Mouse (Mus musculus) heart, postnatal 36 days (tissue): ENCODE data around the gene Kctd4. TPM values are rescaled to one million over a fixed set of nuclear protein-coding genes. Genes with fewer than 3 reads are reported as not detected.
A peak's percentile ranks its signal among the peaks of the same experiment; 100 is the strongest.

ENCODE experiments used
- DNase-seq, 2 experiments: peaks; one replicate each; pipeline ENCODE4 v3.0.0; 2021 to 2022
- intact Hi-C: fragments of 180-260 bp; cut with DNase I; formaldehyde crosslinking; loops from one replicate; pipeline ENCODE4 v1.15.1; 2025
- total RNA-seq, 2 experiments: library from RNA; stranded (reverse); gene quantifications; 2 replicates each; pipeline ENCODE4 v1.2.3; 2021

Kctd4 gene
- total RNA-seq, 2 experiments from 2014 or later, result not detected

DNA sequence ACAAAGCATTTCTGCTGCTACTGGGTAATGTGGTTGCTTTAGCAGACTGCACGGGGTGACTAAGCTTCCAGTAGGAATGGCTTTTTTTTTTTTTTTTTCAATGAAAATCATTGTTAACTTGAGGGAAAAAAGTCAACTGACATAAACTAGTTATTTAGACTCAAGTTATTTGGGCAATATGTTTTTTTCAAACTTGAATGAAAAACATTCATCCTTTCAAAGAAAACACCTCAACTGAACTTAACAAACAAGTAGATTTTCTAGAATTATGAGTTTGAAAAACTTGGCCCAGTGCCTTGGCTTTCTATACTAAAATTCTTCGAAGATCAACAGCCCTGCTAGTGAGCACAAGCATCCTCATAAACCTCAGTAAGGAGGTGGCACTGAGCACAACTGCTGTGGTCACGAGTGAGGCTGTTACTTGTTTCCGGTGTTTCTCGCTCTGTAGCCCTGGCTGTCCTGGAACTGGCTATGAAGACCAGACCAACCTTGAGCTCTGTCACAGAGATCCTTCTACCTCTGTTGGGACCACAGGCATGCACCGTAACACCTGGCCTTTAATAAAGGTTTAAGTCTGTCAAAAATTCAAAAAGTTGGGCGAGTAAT, 32.2 kb downstream of the Kctd4 start:
- intact Hi-C loops, result no loop called here
- no peak for DNase-seq

DNA sequence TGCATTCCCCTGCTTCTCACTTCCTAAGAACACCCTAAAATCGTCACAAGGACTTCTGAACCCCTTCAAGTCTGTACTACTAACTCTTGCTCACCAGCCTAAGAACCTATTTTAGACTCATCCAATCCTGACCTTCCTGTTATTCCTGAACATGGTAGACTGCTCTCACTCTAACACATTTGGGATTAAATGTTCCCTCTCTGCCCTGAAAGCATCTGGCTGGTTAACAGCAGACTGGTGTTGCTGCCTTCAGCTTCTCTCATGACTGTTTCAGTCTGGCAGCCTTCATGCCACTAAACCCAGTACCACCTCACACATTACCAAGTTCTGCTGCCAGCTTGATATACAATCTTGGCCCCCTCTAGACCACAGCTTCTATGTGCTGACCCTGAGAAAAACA, 34.4 kb downstream of the Kctd4 start:
- intact Hi-C loops, result no loop called here
- no peak for DNase-seq

GRCm38 (mm10) chr14:75990936-75991335, 36.1 kb downstream of the Kctd4 start:
- intact Hi-C loops, result no loop called here
- DNase-seq, result no peak

GRCm38 (mm10) chr14:75992371-75992770, 37.6 kb downstream of the Kctd4 start:
- intact Hi-C loops, result no loop called here
- DNase-seq, result no peak

- DNase-seq, result no peak
- intact Hi-C loops, result no loop called here
Observed at GRCm38 (mm10) chr14:75998082-75998481, 43.3 kb downstream of the Kctd4 start.

DNA sequence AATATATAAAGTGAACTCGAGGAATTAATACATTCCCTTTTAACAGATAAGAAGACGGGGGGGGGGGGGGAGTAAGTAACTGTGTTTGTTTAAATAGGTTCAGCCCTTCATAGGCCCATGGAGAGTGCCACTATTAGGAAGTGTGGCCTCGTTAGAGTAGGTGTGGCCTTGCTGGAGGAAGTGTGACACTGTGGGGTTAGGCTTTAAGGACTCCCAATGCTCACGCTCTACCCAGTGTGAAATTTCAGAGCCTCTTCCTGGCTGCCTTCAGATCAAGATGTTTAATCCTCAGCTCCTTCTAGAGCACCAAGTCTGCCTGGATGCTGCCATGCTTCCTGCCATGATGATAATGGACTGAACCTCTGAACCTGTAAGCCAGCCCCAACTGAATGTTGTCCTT, 47.0 kb downstream of the Kctd4 start:
- intact Hi-C loops, result no loop called here
- no peak for DNase-seq

GRCm38 (mm10) chr14:76005011-76005410, 50.2 kb downstream of the Kctd4 start:
- intact Hi-C loops, result no loop called here
- no peak for DNase-seq

GRCm38 (mm10) chr14:76008174-76008573, 53.4 kb downstream of the Kctd4 start:
- intact Hi-C loops, result no loop called here
- no peak for DNase-seq

- DNase-seq, result no peak
- intact Hi-C loops, result no loop called here
Observed at GRCm38 (mm10) chr14:76009185-76009584, 54.4 kb downstream of the Kctd4 start.

DNA sequence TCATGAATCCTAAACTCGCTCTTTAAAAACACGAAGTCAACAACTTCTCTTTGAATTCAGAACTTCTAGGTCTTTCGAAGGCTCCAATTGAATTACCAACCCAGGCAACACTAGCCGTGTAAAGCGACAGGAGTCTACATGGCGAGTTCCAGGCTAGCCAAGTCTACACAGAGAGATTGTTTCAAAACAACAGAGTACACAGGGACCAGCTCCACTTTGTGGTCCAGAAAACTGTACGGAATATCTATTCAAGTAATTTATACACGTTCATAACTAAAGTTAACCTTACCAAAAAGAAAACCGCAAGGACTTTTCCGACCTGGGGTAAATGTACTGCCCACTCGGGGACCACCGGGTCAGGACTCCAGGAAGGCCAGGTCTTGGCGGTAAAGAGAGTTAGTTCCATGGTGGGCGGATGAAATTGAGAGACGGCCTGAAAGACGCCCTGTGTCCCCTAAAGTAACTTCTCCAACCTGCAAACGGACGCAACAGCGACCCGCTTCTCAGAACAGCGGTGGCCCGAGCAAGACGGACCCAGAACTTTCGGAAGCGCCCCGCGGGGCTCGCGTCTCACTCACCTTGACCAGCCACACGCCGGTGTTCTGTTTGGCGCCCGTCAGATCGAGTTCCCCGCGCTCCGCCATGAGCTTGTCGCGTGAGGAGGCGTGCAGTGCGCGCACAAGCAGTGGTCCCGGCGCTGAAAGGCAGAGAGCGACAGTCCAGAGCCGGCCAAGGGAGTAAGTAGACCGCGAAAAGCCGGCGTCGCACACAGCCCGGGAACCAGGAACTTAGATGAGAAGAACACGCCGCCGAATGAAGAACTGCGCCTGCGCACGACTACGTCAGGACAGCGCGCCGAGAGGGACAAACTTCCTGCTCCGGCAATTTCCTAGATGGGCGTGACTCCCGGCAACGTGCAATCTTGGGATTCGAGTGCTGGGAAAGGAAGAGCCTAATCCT, 55.6 kb downstream of the Kctd4 start, which contains the start of gene Gtf2f2:
Gene Gtf2f2, minus strand, starts transcription at position 764 of the 960 bp plus-strand sequence.
- DNase-seq, result peak; percentile 96 to 97
- intact Hi-C loops, result loop anchor here (5.0 to 10.0 kb wide), 3 partner anchors 102 to 464 kb away; partner anchors contain the start of genes Gpalpp1 and Nufip1

GRCm38 (mm10) chr14:76011062-76011457, 56.3 kb downstream of the Kctd4 start:
- intact Hi-C loops, result loop anchor here (5.0 to 10.0 kb wide), 3 partner anchors 101 to 464 kb away; partner anchors contain the start of genes Gpalpp1 and Nufip1

GRCm38 (mm10) chr14:76014331-76014730, 59.5 kb downstream of the Kctd4 start:
- intact Hi-C loops, result loop anchor here (5.0 to 10.0 kb wide), 3 partner anchors 98 to 460 kb away; partner anchors contain the start of genes Gpalpp1 and Nufip1
- DNase-seq, result no peak

More at GRCm38 (mm10) chr14:76011062-76011457, 56.3 kb downstream of the Kctd4 start:
- DNase-seq, result no peak

Other genes starting within 250 kb of the Kctd4 start
- 10 to 100 TPM; 13.4 to 14.8 TPM for gene Cog3, start 200.5 kb upstream of the Kctd4 start, total RNA-seq
- gene Slc25a30, start 168.0 kb upstream of the Kctd4 start, total RNA-seq, result 10 to 100 TPM; 11.0 to 15.5 TPM
- 1,000 to 10,000 TPM; 2,953 to 3,079 TPM for gene Tpt1, start 109.9 kb upstream of the Kctd4 start, total RNA-seq
- gene Gtf2f2, start 55.9 kb downstream of the Kctd4 start, total RNA-seq, result 10 to 100 TPM; 11.9 to 12.7 TPM
- gene Gpalpp1, start 155.8 kb downstream of the Kctd4 start, total RNA-seq, result 10 to 100 TPM in 1 of 2 experiments, 1 to 10 TPM in 1; 9.3 to 12.5 TPM
- 1 to 10 TPM; 3.5 to 3.9 TPM for gene Nufip1, start 155.9 kb downstream of the Kctd4 start, total RNA-seq